Mouse (Mus musculus) adrenal gland, adult 2 months (tissue): ENCODE measurements around the gene Lrrc17. TPM values are rescaled to one million over a fixed set of nuclear protein-coding genes. Genes with fewer than 3 reads are reported as not detected.

Experiments
- DNase-seq: peaks from one replicate; pipeline ENCODE4 v3.0.0; 2021
- long read RNA-seq: library from polyadenylated mRNA; stranded (forward); transcript quantifications from one replicate; pipeline ENCODE4 v2.0.0, GENCODE M21; 2021
- polyA plus RNA-seq: library from polyadenylated mRNA; depleted of rRNA; stranded (reverse); fragments of >200 nt; gene quantifications from 2 replicates; pipeline ENCODE4 v1.2.3, GENCODE M21; 2012; rRNA removed
- total RNA-seq, 2 experiments: library from RNA; stranded (reverse); gene quantifications; 2 replicates each; pipeline ENCODE4 v1.2.3; 2021

Lrrc17 gene
- total RNA-seq (1 to 10 TPM; 2.3 to 3.1 TPM), polyA plus RNA-seq (0.65 and 0.75 TPM in 2 replicates)
- long read RNA-seq, partial matches to known transcripts, result 1 of 3 reads
- long read RNA-seq, other reads (novel, unspliced or antisense), result 0 of 3 reads

DNA sequence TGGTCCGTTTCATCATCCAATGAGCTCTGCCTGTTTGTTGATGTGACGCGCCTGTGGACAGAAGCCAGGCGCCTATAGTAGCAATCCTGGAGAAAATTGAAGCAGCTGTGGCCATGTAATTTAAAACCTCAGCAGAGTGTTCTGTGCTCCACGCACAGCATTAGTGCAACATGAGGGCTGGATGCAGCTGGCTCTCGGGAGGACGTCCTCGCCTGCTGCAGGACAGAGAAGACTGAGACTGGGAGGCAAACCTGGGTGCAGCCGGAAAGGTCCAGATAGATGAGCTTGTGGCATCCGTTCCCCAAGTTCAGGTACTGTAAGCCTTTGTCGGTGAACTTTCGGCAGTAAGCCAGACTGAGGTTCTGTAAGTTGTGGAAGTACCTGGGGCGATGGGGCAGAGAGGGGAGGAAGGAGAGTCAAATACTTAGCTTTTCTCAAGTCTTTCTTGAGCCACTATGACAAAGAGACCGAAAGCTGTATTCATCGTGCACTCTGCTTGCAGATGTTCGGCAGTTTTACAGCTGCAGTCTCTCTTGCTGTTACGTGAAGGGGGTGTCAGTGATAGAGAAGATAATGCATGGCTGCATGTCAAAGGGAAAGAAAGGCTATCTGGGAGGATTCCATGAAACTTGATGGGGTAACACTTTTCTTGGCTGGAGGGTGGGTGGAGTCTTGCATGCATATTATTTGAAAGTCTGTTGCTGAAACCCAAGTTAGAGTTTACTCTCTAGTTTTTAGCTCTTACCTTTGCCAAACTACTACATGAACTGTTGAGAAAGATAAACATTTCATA is at the start of gene Lrrc17:
Lrrc17 (plus strand) TSS at position 151 of the 793 bp plus-strand sequence.
- DNase-seq, result no peak

DNA sequence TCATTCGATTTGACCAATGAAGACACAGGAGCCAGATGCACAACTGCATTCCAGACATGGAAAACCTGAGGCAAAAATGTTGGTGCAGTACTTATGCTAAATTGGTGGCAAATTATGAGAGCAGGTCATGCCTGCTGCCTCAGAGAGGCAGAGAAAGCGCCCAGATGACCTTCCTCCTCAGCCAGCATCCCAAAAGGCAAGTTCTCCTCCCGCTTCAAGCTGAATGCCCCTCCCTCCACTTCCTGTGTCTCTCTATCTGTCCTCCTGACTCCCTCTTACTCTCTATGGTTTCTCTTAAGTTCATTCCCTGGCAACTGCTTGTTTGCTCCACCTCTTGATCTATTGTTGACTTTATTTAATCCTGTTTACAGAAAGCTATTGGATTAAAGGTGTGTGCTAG is 48.6 kb upstream of the Lrrc17 start:
- no peak for DNase-seq

DNA sequence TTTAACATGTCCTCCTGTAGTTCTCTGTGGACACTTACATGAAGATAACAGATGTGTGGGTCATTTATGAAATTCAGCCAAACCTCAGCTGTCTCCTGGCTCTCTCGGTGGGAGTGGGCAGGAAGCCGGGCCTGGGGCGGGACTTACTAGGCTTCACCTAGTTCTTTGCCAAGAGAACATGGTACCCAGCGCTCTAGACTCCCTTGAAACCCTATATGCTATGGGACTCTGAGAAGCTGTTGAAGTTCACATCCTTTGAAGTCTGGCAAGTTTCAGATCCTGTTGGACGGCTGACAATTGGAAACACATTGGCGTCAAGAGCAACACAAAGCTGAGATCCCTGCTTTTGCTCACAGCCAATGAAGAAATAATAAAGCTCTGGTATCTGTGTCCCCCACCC is 47.0 kb upstream of the Lrrc17 start:
- no peak for DNase-seq

DNA sequence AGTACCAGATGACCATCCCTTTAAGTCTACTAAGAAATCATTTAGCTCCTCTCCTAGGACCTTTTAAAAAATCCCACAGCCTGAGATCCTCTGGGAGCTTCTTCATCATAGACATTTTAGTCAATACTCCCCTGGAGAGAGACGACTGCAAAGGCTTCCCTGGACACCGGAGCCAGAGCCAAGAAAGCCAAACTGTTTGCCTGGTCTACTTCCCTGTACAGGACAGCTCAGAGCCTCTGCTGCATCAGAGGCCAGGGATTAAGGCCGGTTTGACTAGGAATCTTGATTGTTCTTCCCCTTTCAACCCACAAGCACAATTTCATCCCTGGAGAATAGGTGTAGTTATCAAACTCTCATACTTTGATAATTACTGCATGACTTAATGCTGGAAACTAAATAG is 46.5 kb upstream of the Lrrc17 start:
- DNase-seq, result no peak

DNA sequence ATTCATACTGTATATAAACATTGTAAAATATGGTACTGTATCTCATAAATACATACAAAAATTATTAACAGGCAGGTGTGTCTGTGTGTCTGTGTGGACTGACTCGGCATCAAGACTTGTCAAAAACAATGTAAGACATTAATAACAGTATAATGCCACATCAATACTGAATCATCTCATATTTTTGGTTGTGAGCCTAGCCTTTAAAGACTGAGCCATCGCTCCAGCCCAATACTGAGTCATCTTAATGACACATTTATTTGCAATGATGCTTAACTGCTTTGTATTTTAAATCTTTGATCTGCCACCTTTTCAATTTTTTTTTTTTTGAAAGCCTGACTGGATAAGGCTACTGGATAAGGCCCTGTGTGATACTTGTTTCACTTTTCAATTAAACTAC is 44.9 kb upstream of the Lrrc17 start:
- no peak for DNase-seq

DNA sequence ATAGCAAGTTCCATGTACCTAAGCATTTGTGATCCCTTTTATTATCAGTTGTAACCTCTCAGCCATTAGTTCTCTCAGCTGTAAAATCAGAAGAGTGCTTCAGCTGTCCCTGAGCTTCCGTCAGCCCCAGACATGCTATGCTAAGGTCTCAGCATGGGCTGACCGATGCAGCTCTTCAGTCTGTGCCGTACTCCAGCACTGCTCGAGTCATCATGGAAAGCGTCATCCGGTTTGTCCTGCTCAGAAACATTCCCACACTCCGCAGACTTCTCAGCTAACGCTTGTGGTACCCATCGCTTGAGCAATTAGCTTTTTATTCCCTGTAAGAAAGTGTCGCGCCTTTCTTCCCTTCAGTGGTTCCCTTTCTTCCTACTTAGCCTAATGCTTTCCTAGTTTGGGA is 44.4 kb upstream of the Lrrc17 start:
- no peak for DNase-seq

DNA sequence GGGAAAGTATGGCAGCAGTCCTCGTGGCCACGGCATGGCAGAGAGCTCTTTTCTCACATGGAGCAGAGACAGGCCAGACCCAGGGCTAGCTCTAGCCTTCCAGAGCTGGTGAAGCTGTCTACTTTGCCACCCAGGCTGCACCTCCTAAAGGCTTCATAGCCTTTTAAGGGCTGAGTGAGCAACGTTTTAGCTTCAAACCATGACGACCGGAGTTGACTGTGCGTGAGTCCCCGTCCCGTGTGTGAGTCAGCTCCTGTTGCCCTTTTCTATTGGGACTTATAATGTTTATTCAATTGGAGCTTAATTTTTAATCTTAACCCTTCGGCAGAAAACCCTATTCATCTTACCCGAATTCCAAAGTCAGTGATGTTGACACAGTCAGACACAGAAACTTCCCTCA is 43.2 kb upstream of the Lrrc17 start:
- DNase-seq, result no peak

DNA sequence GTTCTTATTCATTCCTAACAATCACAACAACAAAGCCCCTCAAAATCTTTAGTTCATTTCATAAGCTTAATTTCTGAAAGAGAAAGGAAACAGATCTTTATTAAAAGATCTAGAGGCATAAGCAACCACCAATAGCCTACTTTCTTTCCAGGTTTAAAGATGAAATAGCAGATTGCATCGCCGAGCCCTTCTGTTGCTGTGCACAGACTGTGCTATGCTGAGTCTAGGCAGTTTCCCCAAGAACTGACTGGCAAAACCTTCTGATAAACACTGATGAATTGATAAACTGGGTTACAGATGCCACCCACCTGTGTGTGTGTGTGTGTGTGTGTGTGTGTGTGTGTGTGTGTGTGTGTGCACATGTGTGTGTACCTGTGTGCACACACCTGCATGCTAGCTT is 42.4 kb upstream of the Lrrc17 start:
- DNase-seq, result no peak

DNA sequence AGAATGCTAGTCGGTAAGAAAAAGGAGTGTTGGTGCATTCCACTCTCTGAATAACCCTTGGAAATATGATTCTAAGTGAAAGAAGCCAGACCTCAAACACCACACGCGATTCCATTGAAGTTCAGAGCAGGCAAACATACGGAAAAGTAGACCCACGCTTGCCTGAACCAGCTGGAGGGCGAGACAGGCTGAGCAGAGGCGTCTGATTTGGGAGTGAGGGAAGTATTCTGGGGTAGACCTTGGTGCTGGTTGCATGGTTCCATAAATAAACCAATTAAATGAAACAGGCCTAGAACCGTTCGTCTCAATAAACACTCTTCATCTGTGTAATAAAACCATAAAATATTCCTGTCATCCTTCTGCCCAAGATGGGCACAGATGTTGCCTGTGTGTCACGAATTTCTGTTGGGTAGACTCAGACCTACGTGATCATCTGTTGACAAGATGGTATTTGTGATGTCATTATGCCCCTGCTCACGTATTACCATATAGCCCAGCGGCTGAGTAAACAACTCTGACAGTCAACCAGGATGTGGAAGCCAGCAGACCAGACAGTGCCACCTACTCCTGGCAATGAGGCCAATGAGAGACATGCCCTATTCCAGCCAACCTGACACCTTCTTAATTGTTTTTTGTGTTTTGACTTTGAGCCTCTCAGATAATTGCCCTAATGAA is 40.3 kb upstream of the Lrrc17 start:
- DNase-seq, result no peak

DNA sequence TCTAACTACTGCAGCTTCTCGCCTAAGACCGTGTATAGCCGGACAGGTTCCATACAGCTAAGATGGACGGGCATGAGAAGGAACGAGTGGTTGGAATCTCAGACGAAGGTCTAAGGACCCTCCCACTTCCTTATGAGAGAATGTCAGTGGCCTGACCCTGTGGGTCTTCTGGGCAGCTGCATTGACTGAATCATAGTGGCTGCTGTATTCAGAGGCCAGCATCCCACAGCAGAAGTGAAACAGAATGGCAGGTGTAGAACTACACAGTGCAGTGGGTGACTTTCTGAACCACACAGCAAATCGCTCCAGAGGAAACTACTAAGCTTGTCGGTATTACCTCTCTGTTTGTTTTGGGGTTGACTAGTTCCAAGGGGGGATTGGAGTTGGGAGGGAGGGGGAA is 38.2 kb upstream of the Lrrc17 start:
- DNase-seq, result no peak

DNA sequence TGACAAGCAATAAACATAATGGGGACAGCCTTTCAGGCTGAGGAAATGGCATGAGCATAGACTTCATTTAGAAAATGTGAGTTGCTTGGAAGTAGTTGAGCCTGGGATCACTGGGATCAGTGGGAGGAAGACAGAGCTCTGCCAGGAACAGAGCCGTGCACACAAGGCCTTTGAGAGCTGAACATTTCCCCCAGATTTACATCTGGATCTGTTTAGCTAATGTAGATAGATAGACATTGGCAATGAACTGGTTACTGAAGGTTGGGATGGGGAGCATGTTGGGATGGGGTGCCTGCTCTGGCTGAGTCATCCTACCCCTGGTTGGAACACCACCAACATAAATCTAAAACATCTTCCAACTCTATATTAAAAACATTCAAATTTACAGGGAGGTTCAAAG is 36.5 kb upstream of the Lrrc17 start:
- no peak for DNase-seq

DNA sequence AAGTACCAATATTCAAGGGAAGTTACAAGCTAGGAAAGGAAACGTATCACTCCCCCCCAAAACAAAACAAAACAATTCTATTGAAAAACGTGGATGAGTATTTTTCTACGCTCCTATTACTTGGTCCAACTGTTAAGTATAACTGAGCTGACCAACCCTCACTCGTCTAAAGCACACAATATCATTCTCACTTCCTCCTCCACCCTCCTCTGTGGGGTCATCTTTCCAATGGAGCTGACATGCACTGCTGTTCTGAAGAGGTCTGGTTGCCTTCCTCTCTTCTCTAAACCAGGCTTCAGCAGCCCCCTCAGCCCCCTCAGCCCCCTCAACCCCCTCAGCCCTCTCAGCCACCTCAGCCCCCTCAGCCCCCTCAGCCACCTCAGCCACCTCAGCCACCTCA is 33.6 kb upstream of the Lrrc17 start:
- no peak for DNase-seq

DNA sequence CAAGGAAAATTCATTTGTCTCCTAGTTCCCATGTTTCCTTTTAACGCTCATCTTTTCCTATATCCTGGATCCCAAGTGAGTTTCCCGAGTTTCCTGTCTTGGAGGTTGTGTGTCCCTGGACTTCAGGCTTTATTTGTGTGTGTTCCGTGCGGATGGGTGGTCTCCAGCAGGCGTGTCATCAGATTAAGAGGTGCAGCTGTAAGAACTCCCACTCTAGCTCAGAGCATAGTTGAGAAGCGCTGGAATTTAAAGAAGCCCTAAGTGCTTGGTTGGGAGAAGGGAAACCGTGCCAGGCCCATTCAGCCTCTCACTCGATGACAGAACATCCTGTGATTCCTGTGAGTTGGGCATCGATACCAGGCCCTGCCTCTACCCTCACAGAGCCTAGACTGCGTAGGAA is 30.0 kb upstream of the Lrrc17 start:
- DNase-seq, result no peak

DNA sequence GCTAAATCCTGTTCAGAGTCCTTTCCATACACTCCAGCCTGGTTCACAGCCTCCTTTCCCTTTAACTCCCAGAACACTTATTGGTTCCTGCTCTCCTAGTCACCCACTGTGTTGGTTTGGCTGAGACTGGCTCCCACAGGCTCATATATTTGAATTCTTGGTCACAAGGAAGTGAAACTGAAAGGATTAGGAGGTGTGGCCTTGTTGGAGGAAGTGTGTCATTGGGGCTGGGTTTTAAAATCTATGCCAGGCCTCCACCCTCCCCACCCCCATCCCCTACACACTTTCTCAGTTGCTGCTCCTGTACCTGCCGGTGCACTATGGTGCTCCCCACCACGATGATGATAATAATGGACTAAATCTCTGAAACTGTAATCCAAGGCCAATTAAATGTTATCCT is 25.8 kb upstream of the Lrrc17 start:
- no peak for DNase-seq

DNA sequence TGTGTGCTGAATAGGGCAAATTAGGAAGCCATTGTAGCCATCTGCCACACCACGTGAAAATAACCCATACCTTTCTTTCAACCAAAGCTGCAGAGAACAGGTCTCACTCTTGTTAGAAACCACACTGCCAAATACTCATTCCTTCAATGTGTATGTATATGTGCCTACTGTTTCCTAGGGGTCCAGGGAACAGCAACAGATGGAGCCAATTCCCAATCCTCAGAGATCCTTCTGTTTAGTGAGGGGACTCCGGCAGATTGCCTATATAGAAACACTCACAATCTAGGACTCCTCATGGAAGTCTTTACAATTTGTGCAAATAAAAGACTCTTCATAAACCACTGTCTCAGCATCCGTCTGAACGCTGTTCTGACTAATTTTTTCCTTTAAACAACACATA is 25.2 kb upstream of the Lrrc17 start:
- no peak for DNase-seq

DNA sequence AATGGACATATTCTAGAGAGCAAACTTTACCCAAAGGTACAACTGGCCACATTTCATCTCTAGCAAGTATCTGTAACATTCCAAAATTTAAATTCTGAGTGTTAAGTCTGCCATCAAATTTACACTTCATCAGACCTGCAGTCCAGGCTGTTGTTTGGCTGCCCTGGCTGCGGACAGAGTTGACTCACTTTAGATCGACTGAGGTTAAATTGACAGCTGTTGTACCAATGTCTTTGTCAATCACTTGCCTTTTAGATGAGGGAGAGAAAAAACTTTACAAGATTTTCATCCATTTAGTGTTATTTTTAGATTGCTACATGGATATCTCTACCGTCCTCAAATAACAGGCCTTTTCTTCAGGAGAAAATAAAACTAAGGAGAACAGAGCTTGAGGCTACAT is 24.2 kb upstream of the Lrrc17 start:
- DNase-seq, result no peak

DNA sequence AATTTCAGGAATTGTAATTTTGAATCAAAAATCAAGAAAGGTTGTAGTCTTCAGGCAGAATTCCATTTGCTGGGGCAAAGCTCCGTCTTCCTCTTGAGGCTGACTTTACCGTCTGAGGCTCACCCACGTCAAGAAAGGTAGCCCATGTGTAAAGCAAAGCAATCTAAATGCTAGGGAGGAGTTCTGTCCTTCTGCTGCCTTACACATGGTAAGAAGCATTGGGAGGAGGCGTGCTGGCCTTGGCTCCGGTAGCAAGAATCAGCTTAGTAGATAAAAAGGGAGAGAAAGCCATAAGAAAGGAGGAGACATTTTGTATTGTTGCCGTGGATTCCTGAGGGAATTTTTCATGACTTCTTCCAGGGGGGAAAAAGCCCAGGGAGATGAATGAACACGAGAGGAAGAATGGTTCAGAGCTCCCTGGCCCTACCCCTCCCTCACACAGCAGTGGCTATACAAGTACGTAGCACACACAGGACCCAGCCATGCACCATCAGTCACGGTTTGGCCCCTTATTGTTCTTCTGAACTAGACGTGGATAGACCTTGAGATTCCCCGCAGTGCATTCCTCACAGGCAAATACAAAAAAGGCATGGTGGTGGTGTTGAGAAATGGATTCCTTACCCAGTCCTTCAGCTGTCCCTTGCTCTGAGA is 16.4 kb upstream of the Lrrc17 start:
- no peak for DNase-seq

DNA sequence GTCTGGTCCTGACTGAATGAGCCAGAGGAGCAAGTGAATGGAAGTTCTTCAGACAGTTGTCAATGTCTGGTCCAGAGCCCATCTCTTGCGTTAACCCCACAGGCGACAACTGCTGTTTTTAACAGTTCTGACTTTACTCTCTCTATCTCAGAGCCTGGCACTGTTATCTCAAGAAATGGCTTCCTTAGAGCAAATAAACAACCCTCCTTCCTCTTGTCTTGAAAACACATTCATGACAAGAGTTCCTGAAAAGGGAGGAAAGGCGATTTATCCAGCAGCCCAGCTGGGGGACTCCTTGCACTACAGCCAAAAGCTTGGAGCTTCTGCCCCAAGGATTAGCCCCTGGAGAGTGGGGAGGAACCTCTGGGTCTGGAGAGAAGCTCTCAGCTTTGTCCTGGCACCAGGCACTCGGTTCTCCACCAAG is 15.9 kb upstream of the Lrrc17 start:
- DNase-seq, result no peak

DNA sequence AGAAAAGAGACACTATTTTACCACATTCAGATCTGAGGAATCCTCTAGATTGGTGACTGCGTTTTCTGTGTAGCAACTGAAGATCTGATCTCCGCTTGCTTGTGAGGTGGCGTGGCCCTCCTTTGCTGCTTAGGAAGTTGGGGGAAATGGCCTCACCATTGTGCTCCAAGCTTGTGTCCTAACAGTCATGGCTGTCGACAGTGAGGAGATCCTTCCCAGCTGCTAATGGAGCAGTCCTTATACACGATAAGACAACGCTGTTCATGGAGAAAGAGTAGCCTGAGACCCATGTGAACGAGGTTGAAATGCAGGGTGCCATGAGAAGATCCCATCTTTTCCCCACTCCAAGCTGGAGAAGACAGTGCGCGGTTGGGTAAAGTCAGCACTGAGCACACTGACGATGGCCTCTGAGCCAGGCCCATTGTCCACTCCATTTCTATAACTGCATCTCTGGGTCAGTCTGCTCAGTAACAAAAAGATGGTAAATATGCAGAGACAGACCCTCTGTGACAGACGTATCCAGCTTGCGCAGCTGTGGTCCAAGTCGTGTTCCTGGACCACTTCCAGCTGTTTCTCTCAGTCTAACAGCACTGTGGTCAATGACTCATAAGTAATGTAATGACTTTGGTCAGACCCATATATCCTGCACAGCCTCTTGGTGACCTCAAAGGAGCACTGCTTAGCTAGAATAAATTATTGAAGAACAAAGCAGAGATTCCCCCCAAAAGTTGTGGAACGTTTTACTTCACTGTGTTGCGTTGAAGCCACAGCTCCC is 15.1 kb upstream of the Lrrc17 start:
- no peak for DNase-seq

DNA sequence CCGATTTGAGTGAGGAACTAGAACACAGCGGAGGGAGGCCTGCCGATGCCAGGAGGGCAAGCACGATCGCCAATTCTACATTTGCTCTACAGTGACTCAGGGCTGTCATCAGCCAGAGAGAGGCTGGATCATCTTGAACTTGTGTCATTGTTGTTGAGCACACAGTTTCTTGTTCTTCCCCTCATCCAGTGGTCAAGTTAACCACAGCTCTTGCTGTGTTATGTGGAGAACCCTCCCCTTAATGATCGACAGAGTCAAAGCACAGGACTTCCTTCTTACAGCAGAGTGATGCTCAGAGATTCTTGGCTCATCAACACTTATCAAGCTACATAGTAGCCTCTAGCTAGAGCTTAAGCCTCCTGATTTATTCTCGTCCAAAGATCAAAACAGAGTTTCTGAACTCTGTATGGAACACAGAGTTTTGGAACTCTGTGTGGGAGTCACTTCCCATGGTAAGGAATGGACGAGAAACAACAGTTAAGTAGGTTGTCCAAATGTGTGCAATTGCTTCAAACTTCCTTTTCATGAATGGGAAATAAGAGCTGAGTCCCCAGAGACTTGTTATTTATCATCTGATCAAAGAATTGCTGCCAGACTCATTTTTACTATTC is 14.1 kb upstream of the Lrrc17 start:
- DNase-seq, result no peak

DNA sequence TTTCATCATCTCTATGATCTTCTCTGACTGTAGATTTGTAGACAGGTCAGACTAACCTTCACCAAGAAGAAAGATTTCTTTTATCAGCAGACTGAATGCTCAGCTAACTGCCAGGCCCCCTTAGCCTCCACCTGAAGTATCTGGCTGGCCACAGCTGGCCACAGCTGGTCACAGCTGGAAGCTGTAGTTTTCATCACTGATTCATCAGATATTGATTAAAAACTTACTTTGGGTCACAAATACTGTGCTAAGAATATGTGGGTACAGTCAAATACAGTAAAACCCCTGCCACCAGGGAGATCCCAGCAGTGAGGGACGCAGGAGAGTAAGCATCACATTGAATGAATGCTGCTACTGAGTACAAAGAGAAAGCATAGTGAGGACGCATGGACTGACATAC is 11.2 kb upstream of the Lrrc17 start:
- no peak for DNase-seq

DNA sequence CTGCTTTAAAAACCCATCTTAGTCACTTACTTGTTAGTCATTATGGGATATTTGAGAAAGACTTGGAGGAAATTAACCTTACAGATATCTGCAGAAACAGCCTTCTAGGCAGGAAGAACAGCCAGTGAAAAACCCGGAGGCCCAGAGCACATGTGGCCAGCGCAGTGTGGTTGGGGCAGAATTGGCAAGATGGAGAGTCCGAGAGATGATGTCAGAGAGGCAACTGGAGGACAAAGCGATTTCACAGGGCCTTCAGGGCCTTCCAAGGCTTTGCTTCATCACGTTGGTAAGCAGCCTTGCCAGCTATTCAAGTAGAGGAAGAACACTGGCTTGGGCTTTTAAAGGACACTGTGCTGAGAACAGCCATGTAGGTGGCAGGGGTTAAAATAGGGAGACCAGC is 10.4 kb upstream of the Lrrc17 start:
- DNase-seq, result peak; percentile 57
